Mouse (Mus musculus): ENCODE results near the gene Cacng1. TPM values are rescaled to one million over a fixed set of nuclear protein-coding genes. Genes with fewer than 3 reads are reported as not detected.

Cacng1 gene
- total RNA-seq, 1 experiment: 0.22 TPM

Other genes starting within 250 kb of the Cacng1 start
- gene Pitpnc1, start 245.8 kb downstream of the Cacng1 start, total RNA-seq (2012; rRNA removed): 37.3 and 42.9 TPM in 2 replicates
- 72.7 and 140 TPM in 2 replicates for gene Psmd12, start 237.0 kb downstream of the Cacng1 start, total RNA-seq (2012; rRNA removed)
- gene Helz, start 168.6 kb downstream of the Cacng1 start, total RNA-seq (2012; rRNA removed): 40.1 and 43.5 TPM in 2 replicates
- gene Cacng4, start 78.0 kb upstream of the Cacng1 start, total RNA-seq (2012; rRNA removed): 0.74 and 0.98 TPM in 2 replicates
- gene Cacng5, start 198.5 kb upstream of the Cacng1 start, total RNA-seq (2012; rRNA removed): 0.40 and 0.63 TPM in 2 replicates

Measured in ES-E14 (cell line).